In the genomic region with DNA sequence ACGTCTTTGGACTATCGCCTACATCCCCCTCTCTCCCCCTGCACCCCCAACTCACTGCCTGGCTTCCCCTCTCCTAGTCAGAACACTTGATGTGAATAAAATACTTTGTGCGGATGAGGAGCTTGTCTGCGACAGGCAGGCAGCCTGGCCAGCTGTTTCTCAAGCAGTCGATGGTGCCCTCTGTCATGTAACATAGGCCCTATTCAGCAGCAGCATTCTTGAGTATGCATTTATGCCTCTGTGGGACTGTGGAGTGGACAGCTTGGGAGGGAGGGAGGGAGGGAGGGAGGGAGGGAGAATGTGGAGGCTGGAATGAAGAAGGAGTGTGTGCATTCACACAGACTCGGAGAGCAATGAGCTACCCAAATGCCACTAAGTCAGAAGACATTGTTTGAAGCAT, we compare ENCODE assay signal across 8 mouse cellular contexts.
A peak's percentile ranks its signal among the peaks of the same experiment; 100 is the strongest.
DNase-seq lines count a peak whose midpoint lies in the region; ATAC-seq lines count a peak whose summit lies in the region.

No protein-coding gene starts in this region.

- ATAC-seq in forebrain, embryonic 12.5 days (ENCODE audit: low FRiP score): peak; percentile 47; the same call in 1 of the 2 replicates
- ATAC-seq in forebrain, embryonic 11.5 days (replicated peaks; ENCODE audit: low FRiP score): no peak; the same call in 1 of the 2 replicates
- ATAC-seq in lung, embryonic 16.5 days (ENCODE audit: low read depth): peak; percentile 51
- ATAC-seq in intestine, embryonic 14.5 days (replicated peaks; ENCODE audit: low FRiP score, low TSS enrichment, low read depth): 0 out of 2 replicates have a peak, but pooled peaks have one; percentile 20
- ATAC-seq in neural tube, embryonic 12.5 days (ENCODE audit: low FRiP score, low read depth): no peak

- no peak overlapping the region for H3K27ac ChIP-seq in forebrain, embryonic 12.5 days
- no peak overlapping the region for H3K27ac ChIP-seq in forebrain, embryonic 11.5 days (ENCODE audit: low read depth, low read length)
- H3K27ac ChIP-seq in lung, embryonic 16.5 days (ENCODE audit: low read length): peak overlapping the region; percentile 78
- H3K27ac ChIP-seq in intestine, embryonic 14.5 days (ENCODE audit: low read depth): peak overlapping the region; percentile 88
- 0 out of 2 replicates have a peak overlapping the region, but pooled peaks have one; percentile 15 for H3K27ac ChIP-seq in neural tube, embryonic 12.5 days

- H3K4me3 ChIP-seq in forebrain, embryonic 12.5 days (replicated peaks): no peak overlapping the region
- H3K4me3 ChIP-seq in forebrain, embryonic 11.5 days (ENCODE audit: low read depth, low read length): no peak overlapping the region
- H3K4me3 ChIP-seq in lung, embryonic 16.5 days (ENCODE audit: low read length): no peak overlapping the region
- no peak overlapping the region for H3K4me3 ChIP-seq in intestine, embryonic 14.5 days (ENCODE audit: low read depth, low read length)
- H3K4me3 ChIP-seq in neural tube, embryonic 12.5 days: no peak overlapping the region

- H3K4me2 ChIP-seq in forebrain, embryonic 12.5 days: no peak overlapping the region
- H3K4me2 ChIP-seq in forebrain, embryonic 11.5 days (ENCODE audit: low read depth, low read length, severe bottlenecking): no peak overlapping the region
- no peak overlapping the region for H3K4me2 ChIP-seq in lung, embryonic 16.5 days (ENCODE audit: low read depth, low read length)
- H3K4me2 ChIP-seq in intestine, embryonic 14.5 days (ENCODE audit: low read length): peak overlapping the region; percentile 22
- H3K4me2 ChIP-seq in neural tube, embryonic 12.5 days (replicated peaks): peak overlapping the region; percentile 12; the same call in 1 of the 2 replicates

- peaks cover 16% of the 10 kb centered on the region; the same call in 1 of the 2 replicates for H3K27me3 ChIP-seq in forebrain, embryonic 12.5 days
- H3K27me3 ChIP-seq in forebrain, embryonic 11.5 days (ENCODE audit: control insufficient read depth, insufficient read depth, low read length): no peaks in the 10 kb centered on the region
- no peaks in the 10 kb centered on the region for H3K27me3 ChIP-seq in lung, embryonic 16.5 days (ENCODE audit: control insufficient read depth, insufficient read depth, low read depth, low read length)
- no peaks in the 10 kb centered on the region for H3K27me3 ChIP-seq in intestine, embryonic 14.5 days (replicated peaks; ENCODE audit: control insufficient read depth, insufficient read depth, low read length)
- H3K27me3 ChIP-seq in neural tube, embryonic 12.5 days (replicated peaks): no peaks in the 10 kb centered on the region

- no peaks in the 10 kb centered on the region for H3K36me3 ChIP-seq in forebrain, embryonic 12.5 days (replicated peaks)
- H3K36me3 ChIP-seq in forebrain, embryonic 11.5 days (ENCODE audit: control insufficient read depth, insufficient read depth, low read length): no peaks in the 10 kb centered on the region
- H3K36me3 ChIP-seq in lung, embryonic 16.5 days (ENCODE audit: control insufficient read depth, insufficient read depth, low read length): 0 out of 2 replicates have a peak, but pooled peaks cover 3% of the 10 kb centered on the region
- H3K36me3 ChIP-seq in intestine, embryonic 14.5 days (ENCODE audit: control insufficient read depth, insufficient read depth, low read length): no peaks in the 10 kb centered on the region
- no peaks in the 10 kb centered on the region for H3K36me3 ChIP-seq in neural tube, embryonic 12.5 days

- DNase-seq in forebrain, embryonic 11.5 days (ENCODE audit: low spot score): no peak
- no peak for DNase-seq in lung, postnatal 25 days (ENCODE audit: low spot score)
- no peak for DNase-seq in intestine, embryonic 14.5 days (ENCODE audit: low spot score)
- DNase-seq in layer of hippocampus, adult 11-12 months (ENCODE audit: low spot score): no peak
- DNase-seq in urinary bladder, postnatal 25 days (ENCODE audit: low spot score): no peak

- no peak overlapping the region for H3K9ac ChIP-seq in forebrain, embryonic 12.5 days
- no peak overlapping the region for H3K9ac ChIP-seq in forebrain, embryonic 11.5 days (ENCODE audit: low read length)
- peak overlapping the region; percentile 35 for H3K9ac ChIP-seq in lung, embryonic 16.5 days (ENCODE audit: low read length)
- H3K9ac ChIP-seq in intestine, embryonic 14.5 days (ENCODE audit: low read length): no peak overlapping the region
- no peak overlapping the region for H3K9ac ChIP-seq in neural tube, embryonic 12.5 days

- peaks cover 29% of the 10 kb centered on the region for H3K4me1 ChIP-seq in forebrain, embryonic 12.5 days
- H3K4me1 ChIP-seq in forebrain, embryonic 11.5 days (replicated peaks; ENCODE audit: control insufficient read depth, insufficient read depth, low read length): peaks cover 18% of the 10 kb centered on the region
- H3K4me1 ChIP-seq in lung, embryonic 16.5 days (replicated peaks; ENCODE audit: control insufficient read depth, insufficient read depth, low read length): peaks cover 60% of the 10 kb centered on the region
- peaks cover 60% of the 10 kb centered on the region for H3K4me1 ChIP-seq in intestine, embryonic 14.5 days (replicated peaks; ENCODE audit: control insufficient read depth, insufficient read depth, low read length)
- peaks cover 36% of the 10 kb centered on the region for H3K4me1 ChIP-seq in neural tube, embryonic 12.5 days

- 11% methylated on average over 6 of the region's 6 CpGs for WGBS in forebrain, embryonic 12.5 days
- WGBS in forebrain, embryonic 11.5 days: 29% methylated on average over 6 of the region's 6 CpGs
- 10% methylated on average over 6 of the region's 6 CpGs for WGBS in lung, embryonic 16.5 days
- 11% methylated on average over 6 of the region's 6 CpGs for WGBS in intestine, embryonic 14.5 days
- 20% methylated on average over 6 of the region's 6 CpGs for WGBS in neural tube, embryonic 12.5 days

- no peaks in the 10 kb centered on the region for H3K9me3 ChIP-seq in forebrain, embryonic 12.5 days
- no peaks in the 10 kb centered on the region for H3K9me3 ChIP-seq in forebrain, embryonic 11.5 days (ENCODE audit: control insufficient read depth, low read length)
- H3K9me3 ChIP-seq in lung, embryonic 16.5 days (ENCODE audit: control insufficient read depth, low read length): no peaks in the 10 kb centered on the region
- H3K9me3 ChIP-seq in intestine, embryonic 14.5 days (ENCODE audit: control insufficient read depth, low read length): no peaks in the 10 kb centered on the region
- H3K9me3 ChIP-seq in neural tube, embryonic 12.5 days: no peaks in the 10 kb centered on the region

Comparison
In these comparisons a context has a peak if more than half of its experiments do, and no peak if none do; other contexts are left out.
1. ATAC-seq: peak in forebrain, embryonic 12.5 days (single experiment), lung, embryonic 16.5 days (single experiment) and intestine, embryonic 14.5 days (single experiment); none in forebrain, embryonic 11.5 days (single experiment) and neural tube, embryonic 12.5 days (single experiment).
2. H3K27ac ChIP-seq: peak in lung, embryonic 16.5 days (single experiment), intestine, embryonic 14.5 days (single experiment) and neural tube, embryonic 12.5 days (single experiment); none in forebrain, embryonic 12.5 days (single experiment) and forebrain, embryonic 11.5 days (single experiment).
3. H3K4me2 ChIP-seq: peak in intestine, embryonic 14.5 days (single experiment) and neural tube, embryonic 12.5 days (single experiment); none in forebrain, embryonic 12.5 days (single experiment), forebrain, embryonic 11.5 days (single experiment) and lung, embryonic 16.5 days (single experiment).